Mouse (Mus musculus) liver (tissue): ENCODE results near the gene Zc3h12c.

ENCODE experiments used
- DNase-seq: peaks from one replicate; pipeline ENCODE4 v3.0.0-alpha.2; 2020; ENCODE audit warnings: mixed read lengths

The Zc3h12c gene

GRCm38 (mm10) chr9:52167863-52168685 lies at the start of gene Zc3h12c:
Gene Zc3h12c, minus strand, starts transcription at chr9:52168572.
- peak; percentile 27 for DNase-seq

- no peak for DNase-seq
Observed at GRCm38 (mm10) chr9:52217636-52218035, 49.3 kb upstream of the Zc3h12c start.

- DNase-seq: no peak
Observed at GRCm38 (mm10) chr9:52215291-52215690, 46.9 kb upstream of the Zc3h12c start.

- DNase-seq: no peak
Observed at GRCm38 (mm10) chr9:52212416-52212815, 44.0 kb upstream of the Zc3h12c start.

GRCm38 (mm10) chr9:52208510-52209030 lies 40.2 kb upstream of the Zc3h12c start:
- no peak for DNase-seq

- DNase-seq: no peak
Observed at GRCm38 (mm10) chr9:52203189-52203588, 34.8 kb upstream of the Zc3h12c start.

GRCm38 (mm10) chr9:52200271-52200670 lies 31.9 kb upstream of the Zc3h12c start:
- no peak for DNase-seq

GRCm38 (mm10) chr9:52195853-52196252 lies 27.5 kb upstream of the Zc3h12c start:
- no peak for DNase-seq

- DNase-seq: peak; percentile 44
Observed at GRCm38 (mm10) chr9:52193851-52194250, 25.5 kb upstream of the Zc3h12c start.

GRCm38 (mm10) chr9:52190907-52191306 lies 22.5 kb upstream of the Zc3h12c start:
- DNase-seq: no peak

- DNase-seq: no peak
Observed at GRCm38 (mm10) chr9:52188106-52188505, 19.7 kb upstream of the Zc3h12c start.

- DNase-seq: no peak
Observed at GRCm38 (mm10) chr9:52186296-52186941, 18.0 kb upstream of the Zc3h12c start.

GRCm38 (mm10) chr9:52181419-52181818 lies 13.0 kb upstream of the Zc3h12c start:
- DNase-seq: no peak

GRCm38 (mm10) chr9:52180851-52181250 lies 12.5 kb upstream of the Zc3h12c start:
- no peak for DNase-seq

- peak; percentile 74 for DNase-seq
Observed at GRCm38 (mm10) chr9:52175257-52175859, 7.0 kb upstream of the Zc3h12c start.

GRCm38 (mm10) chr9:52174671-52175111 lies 6.3 kb upstream of the Zc3h12c start:
- DNase-seq: peak; percentile 50

GRCm38 (mm10) chr9:52173937-52174336 lies 5.6 kb upstream of the Zc3h12c start:
- no peak for DNase-seq

GRCm38 (mm10) chr9:52172550-52172949 lies 4.2 kb upstream of the Zc3h12c start:
- DNase-seq: peak; percentile 36

- no peak for DNase-seq
Observed at GRCm38 (mm10) chr9:52170671-52171070, 2.3 kb upstream of the Zc3h12c start.

- no peak for DNase-seq
Observed at GRCm38 (mm10) chr9:52170131-52170530, 1.8 kb upstream of the Zc3h12c start.

- DNase-seq: peak; percentile 71
Observed at GRCm38 (mm10) chr9:52168686-52169270, 406 bp upstream of the Zc3h12c start.

- no peak for DNase-seq
Observed at GRCm38 (mm10) chr9:52167506-52167862, 888 bp downstream of the Zc3h12c start.

GRCm38 (mm10) chr9:52167084-52167483 lies 1.3 kb downstream of the Zc3h12c start:
- no peak for DNase-seq
